Comparison of ENCODE assay signal across 14 mouse cellular contexts in genomic region chr13:70681411-70682183, GRCm38 (mm10). TPM values are rescaled to one million over a fixed set of nuclear protein-coding genes. Genes with fewer than 3 reads are reported as not detected.
DNase-seq lines count a peak whose midpoint lies in the region; ATAC-seq and TF ChIP-seq lines count a peak whose summit lies in the region.
"Had no signal": no experiment of that assay in that cellular context is flagged by ENCODE, and none has a peak within 500 bp of the region (broad histone marks: within the 10 kb centered on the region; RNA-seq: fewer than 3 reads in every experiment).

No protein-coding gene starts in this region.

- no peak overlapping the region for H3K9ac ChIP-seq in kidney, embryonic 16.5 days (replicated peaks; ENCODE audit: low read length)
- no peak overlapping the region for H3K9ac ChIP-seq in midbrain, embryonic 16.5 days (ENCODE audit: low read depth, low read length)
- H3K9ac ChIP-seq in liver, postnatal 0 days (replicated peaks), result no peak overlapping the region
- H3K9ac ChIP-seq: heart, embryonic 15.5 days had no signal

- peak; percentile 61 for ATAC-seq in kidney, embryonic 16.5 days (ENCODE audit: low FRiP score, low TSS enrichment)
- no peak for ATAC-seq in midbrain, embryonic 16.5 days
- no peak for ATAC-seq in liver, postnatal 0 days
- ATAC-seq: activated CD4-positive, CD25-positive, alpha-beta regulatory T cell, adult 4 months had no signal

- WGBS in kidney, embryonic 16.5 days, result 77% methylated on average over 7 of the region's 7 CpGs
- 93% methylated on average over 7 of the region's 7 CpGs for WGBS in midbrain, embryonic 16.5 days
- WGBS in forebrain, embryonic 10.5 days, result 79% methylated on average over 7 of the region's 7 CpGs
- 70% methylated on average over 7 of the region's 7 CpGs for WGBS in liver, postnatal 0 days (ENCODE audit: insufficient replicate concordance)

- TF ChIP-seq CTCF in liver, postnatal 0 days (IDR thresholded peaks at IDR 0.05; ENCODE audit: low read depth), result no peak

- H3K9me3 ChIP-seq in kidney, embryonic 16.5 days (ENCODE audit: low read length), result no peaks in the 10 kb centered on the region
- no peaks in the 10 kb centered on the region for H3K9me3 ChIP-seq in midbrain, embryonic 16.5 days (replicated peaks; ENCODE audit: control insufficient read depth, low read length, poor library complexity, severe bottlenecking)
- no peaks in the 10 kb centered on the region for H3K9me3 ChIP-seq in forebrain, embryonic 10.5 days
- no peaks in the 10 kb centered on the region for H3K9me3 ChIP-seq in liver, postnatal 0 days (ENCODE audit: low read length)
- H3K9me3 ChIP-seq: heart, embryonic 15.5 days had no signal

- H3K4me2 ChIP-seq in kidney, embryonic 16.5 days (replicated peaks; ENCODE audit: low read depth, low read length), result no peak overlapping the region
- no peak overlapping the region for H3K4me2 ChIP-seq in midbrain, embryonic 16.5 days (ENCODE audit: low read length)
- H3K4me2 ChIP-seq in liver, postnatal 0 days (ENCODE audit: low read depth, low read length), result no peak overlapping the region
- H3K4me2 ChIP-seq: heart, embryonic 15.5 days; liver, embryonic 11.5 days had no signal

- DNase-seq in kidney, adult 18-20 months, result no peak
- peak; percentile 15 for DNase-seq in urinary bladder, postnatal 14 days (ENCODE audit: low spot score)
- no peak for DNase-seq in urinary bladder, adult 2 months (ENCODE audit: low spot score)
- peak; percentile 18 for DNase-seq in lung, postnatal 25 days (ENCODE audit: low spot score)
- DNase-seq in forebrain, embryonic 10.5 days (ENCODE audit: extremely low spot score, low spot score), result no peak
- DNase-seq in liver, postnatal 0 days, result no peak
- DNase-seq: cerebellum, postnatal 10 days; right cerebral cortex, postnatal 25 days; thymus, postnatal 25 days had no signal

- no peaks in the 10 kb centered on the region for H3K27me3 ChIP-seq in kidney, embryonic 16.5 days (ENCODE audit: insufficient read depth, low read length)
- no peaks in the 10 kb centered on the region for H3K27me3 ChIP-seq in midbrain, embryonic 16.5 days (ENCODE audit: control insufficient read depth, insufficient read depth, low read depth, low read length)
- H3K27me3 ChIP-seq in forebrain, embryonic 10.5 days (ENCODE audit: poor library complexity, severe bottlenecking), result no peaks in the 10 kb centered on the region
- no peaks in the 10 kb centered on the region for H3K27me3 ChIP-seq in liver, postnatal 0 days (ENCODE audit: insufficient read depth, low read length)
- H3K27me3 ChIP-seq: heart, embryonic 15.5 days had no signal

- H3K36me3 ChIP-seq in kidney, embryonic 16.5 days (ENCODE audit: insufficient read depth, low read length), result no peaks in the 10 kb centered on the region
- no peaks in the 10 kb centered on the region for H3K36me3 ChIP-seq in midbrain, embryonic 16.5 days (ENCODE audit: control insufficient read depth, insufficient read depth, low read length)
- H3K36me3 ChIP-seq in forebrain, embryonic 10.5 days (replicated peaks), result no peaks in the 10 kb centered on the region
- H3K36me3 ChIP-seq in liver, postnatal 0 days (replicated peaks; ENCODE audit: insufficient read depth, low read length), result no peaks in the 10 kb centered on the region
- H3K36me3 ChIP-seq: heart, embryonic 15.5 days had no signal

- TF ChIP-seq EP300 in liver, postnatal 0 days (IDR thresholded peaks at IDR 0.05; ENCODE audit: low read depth), result no peak

- no peak overlapping the region for H3K27ac ChIP-seq in kidney, embryonic 16.5 days (ENCODE audit: low read length)
- H3K27ac ChIP-seq in midbrain, embryonic 16.5 days (ENCODE audit: low read length), result no peak overlapping the region
- no peak overlapping the region for H3K27ac ChIP-seq in forebrain, embryonic 10.5 days
- H3K27ac ChIP-seq in liver, postnatal 0 days (ENCODE audit: low read depth), result no peak overlapping the region
- H3K27ac ChIP-seq: heart, embryonic 15.5 days had no signal

- H3K4me1 ChIP-seq in kidney, embryonic 16.5 days (ENCODE audit: insufficient read depth, low read length), result no peaks in the 10 kb centered on the region
- no peaks in the 10 kb centered on the region for H3K4me1 ChIP-seq in midbrain, embryonic 16.5 days (ENCODE audit: control insufficient read depth, insufficient read depth, low read length)
- peaks cover 12% of the 10 kb centered on the region for H3K4me1 ChIP-seq in forebrain, embryonic 10.5 days
- no peaks in the 10 kb centered on the region for H3K4me1 ChIP-seq in liver, postnatal 0 days (ENCODE audit: insufficient read depth)
- H3K4me1 ChIP-seq: heart, embryonic 15.5 days had no signal

- H3K4me3 ChIP-seq in kidney, embryonic 16.5 days (ENCODE audit: low read length), result no peak overlapping the region
- H3K4me3 ChIP-seq in midbrain, embryonic 16.5 days (ENCODE audit: low read depth, low read length), result no peak overlapping the region
- no peak overlapping the region for H3K4me3 ChIP-seq in forebrain, embryonic 10.5 days
- no peak overlapping the region for H3K4me3 ChIP-seq in liver, postnatal 0 days (ENCODE audit: low read depth, low read length)
- H3K4me3 ChIP-seq: heart, embryonic 15.5 days had no signal

RNA-seq across cellular contexts. Expression of gene Ice1, which starts 44.2 kb away (rescaled TPM):
- polyA plus RNA-seq in kidney, embryonic 16.5 days (2015; fragmentation: Nextera tagmentation; extraction: Ambion mirVana), result 19.8 and 19.9 TPM in 2 replicates
- polyA plus RNA-seq in urinary bladder, adult 2 months (2012; rRNA removed), result 33.4 and 35.4 TPM in 2 replicates
- 35.1 and 38.2 TPM in 2 replicates for polyA plus RNA-seq in midbrain, embryonic 16.5 days (2015; fragmentation: Nextera tagmentation; extraction: Ambion mirVana)
- polyA plus RNA-seq in forebrain, embryonic 10.5 days (2016; fragmentation: Nextera tagmentation; extraction: Ambion mirVana), result 21.8 and 22.4 TPM in 2 replicates
- 3.4 and 3.7 TPM in 2 replicates for polyA plus RNA-seq in liver, postnatal 0 days (2015; fragmentation: Nextera tagmentation; extraction: Ambion mirVana)

Comparison
In these comparisons a context has a peak if more than half of its experiments do, and no peak if none do; other contexts are left out.
1. DNase-seq: peak in urinary bladder, postnatal 14 days (single experiment) and lung, postnatal 25 days (single experiment); none in kidney, adult 18-20 months (single experiment), urinary bladder, adult 2 months (single experiment), forebrain, embryonic 10.5 days (single experiment) and liver, postnatal 0 days (single experiment).